Mouse (Mus musculus): Measurements from ENCODE around the gene Zfp831.
A peak's percentile ranks its signal among the peaks of the same experiment; 100 is the strongest.

Zfp831 gene

DNA sequence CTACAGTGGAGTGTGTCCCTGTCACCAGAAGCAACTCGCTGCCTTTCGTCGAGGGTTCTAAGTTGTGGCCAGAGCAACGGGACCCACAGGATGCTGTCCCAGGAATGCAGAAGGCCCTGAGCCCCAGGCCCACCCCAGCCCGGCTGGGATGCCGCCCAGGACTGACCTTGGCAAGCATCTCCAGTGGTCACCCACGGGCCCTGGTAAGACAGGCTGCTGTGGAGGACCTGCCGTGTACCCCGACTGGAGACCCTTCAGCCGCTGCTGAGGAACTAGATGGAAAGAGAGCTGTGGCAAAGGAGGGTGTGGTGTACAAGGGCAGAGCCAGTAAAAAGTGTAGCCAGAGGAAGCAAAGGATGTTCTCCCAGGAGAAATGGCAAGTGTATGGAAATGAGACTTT lies 1.6 kb downstream of the Zfp831 start:
- DNase-seq (ENCODE audit: low read depth, low spot score) = no peak

DNA sequence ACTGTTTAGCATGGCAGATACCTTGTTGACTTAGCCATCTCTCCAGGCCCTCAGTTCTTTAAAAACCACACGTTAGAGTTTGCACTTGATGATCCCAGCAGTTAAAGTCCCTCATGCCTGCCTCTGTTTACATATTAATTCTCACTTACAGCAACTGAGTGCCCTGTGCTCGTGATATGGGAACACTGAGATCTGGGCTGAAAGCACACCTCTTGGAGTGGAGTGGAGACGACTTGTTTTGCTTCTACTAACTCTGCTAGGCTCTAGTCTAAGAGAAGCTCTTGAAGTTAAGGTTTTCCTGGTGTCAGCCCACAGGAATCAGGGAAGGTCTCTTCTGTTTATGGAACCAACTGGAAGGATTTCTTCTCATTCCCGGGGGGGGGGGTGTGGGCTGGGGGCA lies 9.5 kb downstream of the Zfp831 start:
- DNase-seq (ENCODE audit: low read depth, low spot score) = no peak

DNA sequence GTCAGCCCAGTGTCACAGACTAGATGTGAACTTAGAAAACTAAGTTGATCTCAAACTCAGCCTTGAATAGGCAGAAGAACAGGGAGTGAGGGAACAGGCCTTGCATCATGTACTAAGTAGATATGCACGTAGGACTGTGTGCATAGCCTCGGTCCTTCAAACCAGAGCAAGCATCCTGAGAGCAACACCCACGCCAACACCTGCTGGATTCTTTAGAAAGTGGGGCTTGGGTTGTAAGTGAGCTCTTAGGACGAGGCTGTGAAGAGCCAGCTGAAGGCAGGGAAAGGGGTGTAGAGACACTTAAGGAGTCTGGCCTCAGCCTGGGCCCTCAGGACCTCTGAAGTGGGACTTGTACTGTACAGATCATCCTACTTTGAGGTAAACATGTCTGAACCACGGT lies 12.0 kb downstream of the Zfp831 start:
- no peak for DNase-seq (ENCODE audit: low read depth, low spot score)

DNA sequence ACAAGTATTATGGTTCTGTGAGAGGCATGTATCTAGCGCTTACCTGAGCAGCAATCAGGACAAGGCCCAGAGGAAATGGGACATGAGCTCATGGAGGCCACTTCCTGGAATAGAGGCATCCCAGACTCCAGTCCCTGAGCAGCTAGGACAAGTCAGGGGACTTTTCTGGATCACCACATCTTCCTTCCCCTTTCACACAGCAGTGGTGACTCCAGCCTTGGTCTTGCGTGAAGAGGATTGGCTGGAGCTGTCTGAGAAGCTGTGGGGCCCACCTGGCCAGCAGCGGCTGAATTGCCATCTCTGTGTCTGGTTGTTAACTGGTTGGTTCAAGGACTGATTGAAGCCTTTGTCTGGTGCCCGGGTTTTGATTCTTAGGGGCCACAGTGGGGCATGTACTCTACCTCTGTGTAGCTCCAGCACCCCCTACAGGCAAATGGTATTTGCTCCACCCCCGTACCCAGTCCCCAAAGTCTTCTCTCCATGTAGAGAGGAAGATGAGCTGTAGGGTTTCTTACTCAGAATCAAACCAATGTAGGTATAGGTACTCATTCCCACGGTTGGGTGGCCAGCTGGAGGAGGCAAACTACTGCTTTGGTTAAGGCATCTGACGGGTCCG lies 15.0 kb downstream of the Zfp831 start:
- DNase-seq (ENCODE audit: low read depth, low spot score) = no peak

DNA sequence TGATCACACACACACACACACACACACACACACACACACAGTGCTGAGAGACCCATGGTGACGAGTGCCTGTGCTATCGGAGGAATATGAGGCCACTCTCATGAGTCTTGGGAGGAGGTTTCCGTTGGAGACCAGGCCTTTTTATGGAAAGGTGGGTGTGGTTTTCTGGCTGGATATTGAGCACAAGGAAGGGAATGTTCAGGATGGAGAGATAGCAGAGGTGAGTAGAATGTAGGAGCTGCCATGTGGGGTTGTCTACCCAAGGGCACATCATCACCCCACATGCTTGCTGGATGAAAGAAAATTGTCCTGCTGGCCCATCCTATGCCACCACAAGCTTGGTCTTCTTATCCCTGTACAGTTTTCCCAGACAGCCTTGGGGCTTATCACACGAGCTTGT lies 16.5 kb downstream of the Zfp831 start:
- no peak for DNase-seq (ENCODE audit: low read depth, low spot score)

DNA sequence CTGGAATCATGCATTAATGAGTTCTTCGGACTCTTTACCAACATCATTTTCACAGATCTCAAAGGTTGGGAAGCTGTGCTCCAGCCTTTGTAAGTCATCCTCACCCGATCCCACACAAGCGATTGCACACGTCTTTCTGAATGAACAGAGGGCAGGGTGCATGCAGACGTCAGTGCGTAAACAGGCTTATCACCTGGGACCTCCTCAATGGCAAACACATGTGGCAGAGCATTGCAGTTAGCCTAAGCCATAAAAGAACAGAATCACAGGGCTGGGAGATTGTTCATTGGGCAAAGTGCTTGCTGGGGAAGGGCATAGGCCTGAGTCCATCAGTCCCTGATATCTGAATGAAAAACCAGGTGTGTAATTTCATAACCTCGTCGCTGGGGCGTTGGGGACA lies 17.0 kb downstream of the Zfp831 start:
- no peak for DNase-seq (ENCODE audit: low read depth, low spot score)

DNA sequence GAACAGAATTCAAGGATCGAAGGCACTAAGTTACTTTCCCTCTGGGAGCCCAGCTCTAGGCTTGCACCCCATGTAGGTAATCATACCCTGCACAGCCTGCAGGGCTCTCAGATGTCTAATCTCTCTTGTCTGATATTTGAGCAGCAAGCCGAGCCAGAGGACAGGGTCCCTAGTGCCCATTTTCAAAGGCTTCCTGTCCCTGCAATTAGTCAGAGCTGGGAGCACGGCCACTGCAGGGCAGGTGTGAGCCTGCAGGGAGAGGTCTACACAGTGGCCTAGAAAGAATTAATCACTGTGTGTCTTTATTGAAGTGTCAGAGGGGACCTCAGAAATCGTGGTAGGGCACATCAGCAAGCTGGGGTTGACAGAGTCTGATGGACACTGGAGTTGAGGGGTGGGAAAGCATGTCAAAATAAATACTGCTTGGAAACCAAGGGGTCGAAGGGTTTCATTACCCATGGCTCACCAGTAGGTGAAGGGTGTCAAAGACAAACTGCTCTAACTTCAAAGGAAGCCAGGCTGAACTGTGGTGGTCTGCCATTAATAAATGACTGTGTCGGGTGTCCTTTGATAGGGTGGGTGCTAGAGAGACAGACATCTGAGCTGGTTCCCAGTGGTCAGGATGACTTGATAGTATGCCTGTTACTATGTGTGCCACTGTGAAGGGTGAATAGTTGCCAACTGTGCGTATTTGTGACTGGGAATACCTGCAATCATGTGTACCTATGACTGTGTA lies 18.3 kb downstream of the Zfp831 start:
- DNase-seq (ENCODE audit: low read depth, low spot score) = no peak

DNA sequence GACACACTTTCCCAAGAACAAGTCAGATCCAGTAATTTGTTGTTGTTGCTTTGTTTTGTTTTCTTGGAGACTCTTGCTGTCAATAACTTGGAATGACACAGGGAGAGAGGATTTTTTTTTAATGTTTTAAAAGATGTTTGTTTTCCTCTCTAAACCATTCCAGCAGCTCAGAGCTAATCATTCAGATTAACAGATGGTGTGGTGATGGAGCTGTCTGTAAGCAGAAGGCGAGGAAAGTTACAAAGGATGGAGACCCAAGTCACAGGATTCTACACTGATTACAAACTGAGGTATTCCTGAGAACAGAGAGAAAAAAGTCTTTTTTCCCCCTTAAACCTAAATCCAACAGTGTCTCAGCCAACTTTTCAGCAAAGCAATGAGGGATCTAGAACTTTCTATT lies 19.3 kb downstream of the Zfp831 start:
- DNase-seq (ENCODE audit: low read depth, low spot score) = no peak

DNA sequence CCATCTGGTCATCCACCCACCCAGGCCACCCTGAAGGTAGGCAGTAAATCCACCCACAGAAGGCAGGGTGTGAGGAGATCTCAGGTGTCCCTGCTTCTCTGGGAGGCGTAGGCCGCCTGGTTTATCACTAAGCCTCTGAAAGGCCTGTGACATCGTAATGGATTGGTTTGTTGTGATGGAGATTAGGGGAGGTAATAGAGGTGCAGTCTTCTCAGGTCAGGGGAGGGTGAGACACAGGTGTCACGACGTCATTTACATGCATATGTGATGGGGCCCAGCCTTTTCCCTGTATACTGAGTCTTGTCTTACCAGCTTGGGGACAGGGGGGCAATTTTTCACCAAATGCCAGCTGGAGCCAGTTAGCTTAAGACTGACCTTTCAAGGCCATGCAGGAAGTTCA lies 22.1 kb downstream of the Zfp831 start:
- peak; percentile 64 for DNase-seq (ENCODE audit: low read depth, low spot score)

DNA sequence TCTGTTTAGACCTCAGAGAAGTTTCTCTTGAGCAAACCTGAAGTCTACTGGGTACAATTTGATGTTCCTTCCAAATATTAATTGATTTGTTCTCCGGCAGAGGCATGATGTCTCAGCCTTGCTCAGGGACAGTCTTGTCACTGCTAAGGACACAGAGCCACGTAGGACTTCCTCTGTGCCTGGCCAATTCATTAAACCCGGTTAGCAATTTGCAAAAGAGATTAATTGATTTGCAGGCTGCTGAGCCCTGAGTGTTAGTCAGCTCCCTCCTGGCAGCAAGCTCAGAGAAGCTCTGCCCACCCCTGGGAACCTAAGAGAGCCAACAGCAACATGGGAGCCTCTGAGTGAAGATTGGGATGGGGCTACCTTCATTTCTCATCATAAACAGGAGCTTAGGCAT lies 25.5 kb downstream of the Zfp831 start:
- no peak for DNase-seq (ENCODE audit: low read depth, low spot score)

DNA sequence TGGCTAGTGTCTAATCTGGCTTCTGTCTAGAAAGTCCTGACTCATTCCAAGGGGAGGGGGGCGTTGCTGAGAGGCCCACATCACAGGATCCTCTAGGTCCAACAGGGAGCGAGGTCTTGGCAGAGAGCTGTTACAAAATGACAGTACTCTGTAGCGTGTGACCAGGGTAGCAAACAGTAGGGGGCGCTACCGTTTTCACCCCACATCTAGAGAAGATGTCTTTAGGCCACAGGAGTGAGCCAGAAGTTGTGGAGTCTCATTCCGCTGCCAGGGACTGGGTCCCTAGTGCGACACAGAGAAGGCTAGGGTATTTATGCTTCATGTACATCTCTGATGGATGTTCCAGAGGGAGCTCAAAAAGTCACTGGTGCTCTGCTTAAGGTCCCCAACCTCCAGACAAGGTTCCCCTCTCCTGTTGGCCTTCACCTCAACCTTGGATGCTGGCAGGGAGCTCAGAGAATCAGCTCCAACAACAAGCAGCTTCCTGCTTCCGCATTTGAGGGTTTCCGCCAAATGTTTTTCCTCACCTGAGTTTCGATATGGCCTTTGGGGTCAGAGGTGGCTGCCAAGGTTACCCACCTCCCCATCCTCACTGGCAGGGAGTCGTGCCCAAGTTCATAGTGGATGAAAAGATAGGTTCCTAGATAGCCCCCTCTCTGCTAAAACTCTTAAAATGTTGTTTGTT lies 29.3 kb downstream of the Zfp831 start:
- DNase-seq (ENCODE audit: low read depth, low spot score) = peak; percentile 36

DNA sequence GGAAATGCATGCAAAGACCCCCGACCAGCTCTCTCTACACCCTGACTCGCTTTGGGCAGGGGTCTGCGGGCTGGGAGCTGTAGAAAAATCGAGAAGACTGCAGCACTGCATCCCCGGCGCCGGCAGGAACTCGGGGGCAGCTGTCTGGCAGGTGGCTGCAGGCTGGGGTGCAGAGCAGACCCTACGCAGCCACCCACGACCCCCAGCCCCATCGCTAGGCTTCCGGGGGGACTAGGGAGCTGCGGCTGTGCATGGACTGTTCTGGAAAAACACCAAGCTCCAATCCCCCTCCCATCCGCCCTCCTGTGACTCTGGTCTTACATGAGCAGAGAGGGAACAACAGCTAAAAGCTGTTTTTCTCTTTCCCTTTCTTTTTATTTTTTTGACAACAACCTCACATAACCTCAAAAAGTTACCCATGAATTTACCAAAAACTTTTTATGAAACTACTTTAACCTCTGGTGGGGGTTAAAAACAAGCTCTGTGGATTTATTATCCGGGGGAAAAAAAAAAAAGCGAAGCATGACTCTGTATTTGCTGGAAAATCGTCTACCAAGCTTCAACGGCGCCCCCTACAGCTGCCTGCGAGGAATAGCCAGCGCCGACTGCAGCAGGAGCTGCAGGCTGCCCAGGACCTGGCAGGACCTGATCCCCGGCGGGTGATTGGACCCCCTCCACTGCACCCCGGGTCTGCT lies 30.4 kb downstream of the Zfp831 start:
- DNase-seq (ENCODE audit: low read depth, low spot score) = peak; percentile 78

DNA sequence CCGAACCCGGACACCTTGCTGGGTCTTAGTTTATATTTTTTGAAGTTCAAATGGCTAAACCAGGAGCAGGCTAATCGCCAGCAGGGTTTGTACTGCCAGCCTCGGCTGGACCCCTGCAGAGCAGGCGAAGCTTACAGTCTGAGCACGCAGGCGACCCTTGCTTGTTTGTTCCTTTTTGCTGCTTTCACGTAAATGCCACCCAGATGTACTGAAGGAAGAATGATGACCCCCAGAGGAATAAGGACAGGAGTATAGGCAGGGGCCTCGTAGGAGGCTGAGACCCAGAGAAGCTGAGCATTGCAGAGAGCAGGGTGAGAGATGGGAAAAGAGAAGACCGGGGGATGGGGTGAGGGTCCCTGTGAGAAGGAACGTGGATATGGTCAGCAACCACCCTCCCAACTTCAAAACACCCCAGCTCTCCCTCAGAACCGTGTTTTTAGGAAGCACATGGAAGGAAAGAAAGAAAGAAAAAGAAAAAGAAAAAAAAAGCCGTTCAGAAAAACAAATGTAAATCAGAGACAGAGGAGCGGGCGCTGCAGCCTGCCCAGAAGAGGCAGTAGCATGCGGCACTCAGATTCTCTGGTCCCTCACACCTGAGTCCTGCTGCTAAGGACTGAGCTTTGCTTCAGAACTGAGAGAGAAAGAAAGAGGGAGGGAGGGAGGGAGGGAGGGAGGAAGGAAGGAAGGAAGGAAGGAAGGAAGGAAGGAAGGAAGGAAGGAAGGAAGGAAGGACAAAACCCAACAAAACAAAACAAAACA lies 31.1 kb downstream of the Zfp831 start:
- DNase-seq (ENCODE audit: low read depth, low spot score) = no peak

DNA sequence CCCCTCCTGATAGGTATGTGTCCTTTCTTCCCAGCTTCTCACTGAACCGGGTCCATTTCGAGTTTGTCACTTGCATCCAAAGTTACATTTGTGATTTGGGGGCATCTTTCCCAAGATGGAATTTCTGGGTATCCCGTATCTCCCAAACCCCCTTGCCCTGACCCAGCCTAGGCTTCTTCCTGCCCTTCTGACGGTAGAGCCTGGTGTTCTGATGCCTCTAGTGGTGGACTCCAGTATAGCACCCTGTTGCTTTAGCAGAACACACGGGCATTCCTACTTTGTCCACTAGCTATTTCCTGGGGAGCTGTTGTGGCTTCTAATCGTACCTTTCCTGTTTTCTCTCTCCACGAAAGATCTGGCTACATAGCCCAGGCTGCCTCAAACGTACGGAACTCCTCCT lies 32.3 kb downstream of the Zfp831 start:
- DNase-seq (ENCODE audit: low read depth, low spot score) = peak; percentile 89

DNA sequence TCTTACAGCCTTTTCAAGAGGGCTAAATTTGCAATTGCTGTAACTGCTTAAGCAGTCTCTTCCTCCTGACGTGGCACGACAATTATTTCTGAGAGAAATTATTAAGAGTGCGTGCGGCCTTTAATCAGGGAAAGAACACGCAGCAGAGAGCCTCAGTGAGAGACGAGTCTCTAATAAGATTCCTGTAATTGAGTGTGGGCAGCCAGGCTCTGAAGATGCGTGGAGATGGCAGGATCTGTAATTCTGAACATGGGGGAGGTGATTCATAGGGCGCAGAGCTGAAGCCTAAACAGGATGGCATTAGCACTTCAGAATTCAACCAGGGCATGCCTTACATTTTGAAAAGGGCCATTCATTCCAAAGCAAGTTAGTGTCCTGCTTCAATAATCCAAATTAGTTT lies 58.0 kb downstream of the Zfp831 start:
- no peak for DNase-seq (ENCODE audit: low read depth, low spot score)

DNA sequence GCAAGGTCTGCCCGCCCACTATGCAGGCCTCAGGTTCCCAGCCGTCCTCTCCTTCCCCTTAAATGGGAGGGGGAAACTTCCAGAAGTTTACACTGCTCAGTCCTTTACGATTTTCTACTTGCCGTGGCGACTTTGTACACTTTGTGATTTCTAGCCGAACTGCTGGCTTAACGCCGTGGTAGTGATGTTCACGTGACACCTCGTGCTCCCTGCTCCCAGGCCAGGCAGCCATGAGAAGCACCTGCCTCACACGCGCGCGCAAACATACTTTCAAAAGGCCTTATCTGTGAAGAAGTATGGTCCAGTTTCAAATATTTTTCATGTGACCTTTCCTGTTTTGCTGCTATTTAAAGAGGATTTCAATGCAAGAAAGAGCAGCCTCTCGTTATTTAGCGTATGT lies 63.8 kb downstream of the Zfp831 start:
- DNase-seq (ENCODE audit: low read depth, low spot score) = no peak

DNA sequence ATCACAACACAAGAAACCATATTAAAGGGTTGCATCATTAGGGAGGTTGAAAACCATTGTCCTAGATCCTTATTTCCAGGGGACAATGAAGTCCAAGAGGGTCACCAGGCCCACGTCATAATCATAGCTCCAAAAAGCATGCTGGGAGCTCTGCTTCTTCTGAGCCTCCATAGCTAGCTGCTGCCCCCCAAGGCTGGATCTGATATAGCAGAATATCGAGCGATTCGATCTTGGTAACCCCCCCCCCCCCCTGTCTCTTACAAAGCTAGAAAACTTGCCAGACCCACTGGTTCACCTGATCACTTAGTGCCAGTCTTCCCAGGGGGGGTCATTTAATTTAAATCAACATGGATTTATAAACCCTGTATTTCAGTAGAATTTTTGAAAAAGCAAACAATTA lies 65.3 kb downstream of the Zfp831 start:
- DNase-seq (ENCODE audit: low read depth, low spot score) = no peak

DNA sequence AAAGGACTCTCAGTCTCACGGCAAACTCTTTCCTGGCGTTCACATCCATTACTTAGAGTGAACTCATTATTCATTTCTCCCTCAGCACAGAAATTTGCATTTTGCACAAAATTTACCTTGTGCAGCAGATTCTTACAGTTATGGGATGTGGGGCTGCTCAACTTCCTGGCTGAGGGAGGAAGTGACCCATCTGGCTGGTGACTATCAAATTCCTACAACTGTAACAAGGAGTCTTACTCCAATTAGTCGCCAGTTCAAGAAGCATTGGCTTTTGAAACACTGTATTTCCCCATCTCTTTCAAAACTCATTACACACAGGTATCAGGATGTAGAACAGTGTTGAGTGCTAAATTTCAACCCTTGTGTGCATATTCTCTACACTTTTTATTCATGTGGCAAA lies 66.9 kb downstream of the Zfp831 start:
- no peak for DNase-seq (ENCODE audit: low read depth, low spot score)

DNA sequence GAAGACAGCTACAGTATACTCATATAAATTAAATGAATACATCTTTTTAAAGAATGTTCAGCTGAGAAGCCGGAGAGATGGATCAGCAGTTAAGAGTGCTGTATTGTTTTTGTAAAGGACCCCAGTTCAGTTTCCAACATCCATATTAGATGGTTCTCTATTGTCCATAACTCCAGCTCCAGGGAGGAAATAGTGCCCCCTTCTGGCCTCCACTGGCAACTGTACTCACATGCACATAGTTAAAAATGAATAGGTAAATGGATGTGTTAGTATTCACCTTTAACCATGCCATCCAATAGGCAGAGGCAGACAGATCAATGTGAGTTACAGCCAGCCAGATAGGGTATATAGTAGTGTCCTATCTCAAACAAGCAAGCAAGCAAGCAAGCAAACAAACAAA lies 68.7 kb downstream of the Zfp831 start:
- DNase-seq (ENCODE audit: low read depth, low spot score) = no peak

DNA sequence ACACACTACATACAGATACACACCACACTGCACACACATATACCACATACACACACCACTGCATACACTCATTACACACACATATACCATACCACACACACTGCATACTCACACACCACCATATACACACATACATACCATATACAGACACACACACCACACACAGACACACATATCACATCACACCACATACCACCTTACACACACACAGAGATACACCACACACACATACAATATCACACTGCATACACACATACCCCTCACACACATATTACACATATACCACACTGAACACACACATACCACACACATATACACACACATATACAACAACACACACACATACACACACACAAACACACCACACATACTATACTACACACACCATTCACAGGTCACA lies 72.6 kb downstream of the Zfp831 start:
- DNase-seq (ENCODE audit: low read depth, low spot score) = no peak

DNA sequence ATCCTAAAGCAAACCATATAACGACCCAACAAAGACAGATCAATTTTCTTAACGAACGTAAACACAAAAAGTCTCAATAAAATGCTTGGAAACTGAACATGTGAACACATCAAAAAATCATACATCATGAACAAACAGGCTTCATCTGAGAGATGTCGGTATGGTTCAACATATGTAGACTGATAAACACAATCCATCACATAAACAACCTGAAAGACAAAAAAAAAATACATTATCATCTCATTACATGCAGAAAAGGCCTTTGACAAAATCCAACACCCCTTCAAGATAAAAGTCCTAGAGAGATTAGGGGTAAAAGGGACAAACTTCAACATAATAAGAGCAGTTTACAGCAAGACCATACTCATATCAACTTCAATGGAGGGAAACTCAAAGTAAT lies 74.5 kb downstream of the Zfp831 start:
- DNase-seq (ENCODE audit: low read depth, low spot score) = no peak
